Mouse (Mus musculus) neural tube, embryonic 14.5 days (tissue): ENCODE results near the gene Src. TPM values are rescaled to one million over a fixed set of nuclear protein-coding genes. Genes with fewer than 3 reads are reported as not detected.
"Not testable (repeated sequence)": the region's sequence is repeated elsewhere in the genome, so short reads cannot be mapped to it uniquely, and the experiment has no call there.

Experiments
- ATAC-seq: fragments of 200-750 bp; cut with Nextera tagmentation; 2 replicates; pipeline ENCODE4 v1.8.0; 2017; ENCODE audit warnings: low read depth, mild to moderate bottlenecking, moderate TSS enrichment, moderate library complexity
- H3K27ac ChIP-seq: fragments of 300-500 bp; sonication (generic); 2 replicates; pipeline ENCODE4 v1.5.1; 2014; ENCODE audit warnings: low read depth, mild to moderate bottlenecking, control low read depth, low read length, moderate library complexity, mixed read lengths
- H3K27me3 ChIP-seq: fragments of 300-500 bp; sonication (generic); 2 replicates; pipeline ENCODE4 v1.6.1; 2014; ENCODE audit warnings: low read length; ENCODE audit not compliant: control insufficient read depth, insufficient read depth
- H3K36me3 ChIP-seq: fragments of 300-500 bp; sonication (generic); 2 replicates; pipeline ENCODE4 v1.6.1; 2014; ENCODE audit warnings: low read length, mixed read lengths; ENCODE audit not compliant: control insufficient read depth, insufficient read depth
- H3K4me1 ChIP-seq: fragments of 300-500 bp; sonication (generic); 2 replicates; pipeline ENCODE4 v1.6.1; 2014; ENCODE audit warnings: low read length; ENCODE audit not compliant: control insufficient read depth, insufficient read depth
- H3K4me2 ChIP-seq: fragments of 300-500 bp; sonication (generic); 2 replicates; pipeline ENCODE4 v1.6.1; 2014; ENCODE audit warnings: mild to moderate bottlenecking, low read depth, low read length, control low read depth
- H3K4me3 ChIP-seq: fragments of 300-500 bp; sonication (generic); 2 replicates; pipeline ENCODE4 v1.5.1; 2014; ENCODE audit warnings: low read depth, low read length, control low read depth, mixed read lengths
- H3K9ac ChIP-seq: fragments of 300-500 bp; sonication (generic); replicated peaks from 2 replicates; pipeline ENCODE4 v1.6.1; 2014; ENCODE audit warnings: low read depth, mild to moderate bottlenecking, control low read depth, low read length, mixed read lengths
- H3K9me3 ChIP-seq: fragments of 300-500 bp; sonication (generic); 2 replicates; pipeline ENCODE4 v1.6.1; 2016; ENCODE audit warnings: low read length; ENCODE audit not compliant: control insufficient read depth
- WGBS: fragments of 180-500 bp; shearing (Covaris S2); extraction: QIAGEN DNeasy Blood & Tissue Kit; methylation state at CpG from one replicate; pipeline ENCODE4 v1.1.7; 2014; 5-methylcytosine and 5-hydroxymethylcytosine counted together
- polyA plus RNA-seq: library from polyadenylated mRNA; unstranded; fragments of >200 nt; fragmentation: Nextera tagmentation; extraction: Ambion mirVana; gene quantifications from 2 replicates; pipeline ENCODE4 v1.2.1, GENCODE M21; 2014

The Src gene
- polyA plus RNA-seq, 1 experiment from 2014 or later: 23.9 TPM

GRCm38 (mm10) chr2:157472469-157472868 is 54.2 kb downstream of the Src start:
- H3K27ac ChIP-seq: no peak overlapping the region
- peaks cover 32% of the 10 kb centered on the region for H3K4me1 ChIP-seq
- 0 out of 2 replicates have a peak overlapping the region, but pooled peaks have one; percentile 2 for H3K9ac ChIP-seq
- H3K9me3 ChIP-seq: no peaks in the 10 kb centered on the region
- 67% methylated on average over 4 of the region's 4 CpGs for WGBS
- H3K36me3 ChIP-seq: peaks cover 30% of the 10 kb centered on the region
- no peak overlapping the region for H3K4me3 ChIP-seq
- H3K4me2 ChIP-seq: no peak overlapping the region
- H3K27me3 ChIP-seq: no peaks in the 10 kb centered on the region
- no peak for ATAC-seq

GRCm38 (mm10) chr2:157474269-157474729 is 56.1 kb downstream of the Src start:
- Histone ChIP-seq H3K9me3 (no peaks in the 10 kb centered on the region), H3K27ac (peak overlapping the region; percentile 90), H3K4me3 (no peak overlapping the region), H3K4me2 (no peak overlapping the region), H3K9ac (peak overlapping the region; percentile 34; the same call in 1 of the 2 replicates), H3K27me3 (no peaks in the 10 kb centered on the region), H3K4me1 (peaks cover 34% of the 10 kb centered on the region), H3K36me3 (peaks cover 12% of the 10 kb centered on the region)
- WGBS: 3% methylated on average over 6 of the region's 6 CpGs
- no peak for ATAC-seq

GRCm38 (mm10) chr2:157475437-157476379 is 57.5 kb downstream of the Src start:
- WGBS: 10% methylated on average over 13 of the region's 13 CpGs
- H3K27ac ChIP-seq: peak overlapping the region; percentile 90
- no peaks in the 10 kb centered on the region for H3K27me3 ChIP-seq
- peaks cover 39% of the 10 kb centered on the region for H3K4me1 ChIP-seq
- H3K9ac ChIP-seq: no peak overlapping the region
- H3K36me3 ChIP-seq: no peaks in the 10 kb centered on the region
- no peak overlapping the region for H3K4me2 ChIP-seq
- peak; percentile 67 for ATAC-seq
- no peaks in the 10 kb centered on the region for H3K9me3 ChIP-seq
- no peak overlapping the region for H3K4me3 ChIP-seq

GRCm38 (mm10) chr2:157478651-157479050 is 60.4 kb downstream of the Src start:
- H3K4me1 ChIP-seq: peaks cover 44% of the 10 kb centered on the region
- H3K27ac ChIP-seq: no peak overlapping the region; the same call in 1 of the 2 replicates
- 51% methylated on average over 8 of the region's 8 CpGs for WGBS
- no peaks in the 10 kb centered on the region for H3K36me3 ChIP-seq
- no peak overlapping the region for H3K4me2 ChIP-seq
- no peak overlapping the region for H3K9ac ChIP-seq
- no peak for ATAC-seq
- no peaks in the 10 kb centered on the region for H3K9me3 ChIP-seq
- no peak overlapping the region for H3K4me3 ChIP-seq
- H3K27me3 ChIP-seq: no peaks in the 10 kb centered on the region

GRCm38 (mm10) chr2:157479858-157480568 is 61.8 kb downstream of the Src start:
- no peaks in the 10 kb centered on the region for H3K27me3 ChIP-seq
- no peak overlapping the region for H3K4me3 ChIP-seq
- peaks cover 31% of the 10 kb centered on the region for H3K4me1 ChIP-seq
- H3K27ac ChIP-seq: no peak overlapping the region
- ATAC-seq: no peak
- H3K4me2 ChIP-seq: no peak overlapping the region
- no peaks in the 10 kb centered on the region for H3K9me3 ChIP-seq
- WGBS: 56% methylated on average over 15 of the region's 15 CpGs
- no peaks in the 10 kb centered on the region for H3K36me3 ChIP-seq
- H3K9ac ChIP-seq: no peak overlapping the region

GRCm38 (mm10) chr2:157482729-157483128 is 64.5 kb downstream of the Src start:
- H3K4me3 ChIP-seq: no peak overlapping the region
- 16% methylated on average over 12 of the region's 12 CpGs for WGBS
- H3K27me3 ChIP-seq: no peaks in the 10 kb centered on the region
- no peak overlapping the region for H3K4me2 ChIP-seq
- H3K4me1 ChIP-seq: peaks cover 15% of the 10 kb centered on the region
- H3K36me3 ChIP-seq: no peaks in the 10 kb centered on the region
- H3K27ac ChIP-seq: peak overlapping the region; percentile 72
- H3K9ac ChIP-seq: peak overlapping the region; percentile 35; the same call in 1 of the 2 replicates
- no peak for ATAC-seq
- H3K9me3 ChIP-seq: no peaks in the 10 kb centered on the region

GRCm38 (mm10) chr2:157486559-157486958 is 68.3 kb downstream of the Src start:
- not testable (repeated sequence) for H3K4me1 ChIP-seq, H3K36me3 ChIP-seq, H3K9ac ChIP-seq, ATAC-seq, H3K27ac ChIP-seq, H3K9me3 ChIP-seq, H3K27me3 ChIP-seq, H3K4me3 ChIP-seq, H3K4me2 ChIP-seq
- WGBS: 68% methylated on average over 5 of the region's 5 CpGs

GRCm38 (mm10) chr2:157486981-157487656 is 68.9 kb downstream of the Src start:
- H3K9me3 ChIP-seq: no peaks in the 10 kb centered on the region
- H3K27me3 ChIP-seq: no peaks in the 10 kb centered on the region
- H3K4me1 ChIP-seq: peaks cover 10% of the 10 kb centered on the region
- H3K4me2 ChIP-seq: no peak overlapping the region
- no peak overlapping the region for H3K27ac ChIP-seq
- ATAC-seq: no peak
- 34% methylated on average over 7 of the region's 7 CpGs for WGBS
- H3K4me3 ChIP-seq: no peak overlapping the region
- H3K36me3 ChIP-seq: no peaks in the 10 kb centered on the region
- H3K9ac ChIP-seq: no peak overlapping the region
